Mouse (Mus musculus) E14TG2a.4 (cell line): ENCODE data around the gene Rhof.
A peak's percentile ranks its signal among the peaks of the same experiment; 100 is the strongest.

Source experiments
- H3K27me3 ChIP-seq: 2 replicates; pipeline ENCODE4 v1.6.1; 2014; ENCODE audit warnings: low read length, control low read depth; ENCODE audit not compliant: insufficient read depth
- H3K36me3 ChIP-seq: 2 replicates; pipeline ENCODE4 v1.6.1; 2014; ENCODE audit warnings: low read length, control low read depth; ENCODE audit not compliant: insufficient read depth
- H3K4me1 ChIP-seq: replicated peaks from 2 replicates; pipeline ENCODE4 v1.6.1; 2014; ENCODE audit warnings: low read depth, low read length, control low read depth
- H3K4me3 ChIP-seq: replicated peaks from 2 replicates; pipeline ENCODE4 v1.5.1; 2014; ENCODE audit warnings: mild to moderate bottlenecking, low read length
- H3K9me3 ChIP-seq: 2 replicates; pipeline ENCODE4 v1.6.1; 2014; ENCODE audit warnings: low read length, control low read depth
- CTCF ChIP-seq: conservative IDR thresholded peaks from 2 replicates; pipeline ENCODE4 v1.5.1; 2014; ENCODE audit warnings: low read length
- NANOG ChIP-seq: IDR thresholded peaks from 2 replicates; pipeline ENCODE4 v1.6.1; 2014; ENCODE audit warnings: borderline replicate concordance, low read length, mixed read lengths
- POU5F1 ChIP-seq: IDR thresholded peaks from 2 replicates; pipeline ENCODE4 v1.6.1; 2014; ENCODE audit warnings: low read length, borderline replicate concordance

Rhof gene

DNA sequence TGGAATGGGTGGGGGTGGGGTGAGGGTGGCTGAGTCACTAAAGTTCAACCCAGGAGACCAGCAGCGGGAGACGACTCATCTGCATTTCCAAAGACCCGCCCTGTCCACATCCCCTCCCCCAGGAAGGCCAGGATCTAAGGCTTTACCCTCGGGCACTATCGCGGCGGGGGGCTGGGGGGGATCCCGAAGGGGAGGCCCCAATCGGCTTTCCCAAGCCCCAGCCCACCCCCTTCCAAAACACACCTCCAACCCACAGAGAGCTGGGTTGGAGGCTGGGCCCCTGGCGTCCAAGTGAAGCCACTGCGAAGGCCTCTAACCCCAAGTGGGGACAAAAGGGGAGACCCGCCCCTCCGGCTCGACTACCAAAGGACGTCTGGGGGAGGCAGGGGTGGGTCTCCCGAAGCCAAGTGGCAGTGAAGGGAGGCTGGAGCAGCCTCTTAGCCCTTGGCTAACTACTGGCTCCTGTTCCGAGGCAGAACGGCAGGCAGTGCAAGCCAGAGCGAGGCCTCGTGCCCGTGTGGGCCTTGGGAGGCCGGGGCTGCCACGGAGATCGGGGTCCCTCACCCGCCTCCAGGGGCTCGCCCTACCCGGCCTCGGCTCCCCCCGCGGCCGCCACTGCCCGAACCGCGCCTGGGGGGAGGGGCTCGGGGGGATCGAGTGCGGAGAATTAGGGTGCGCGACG lies 5.9 kb upstream of the Rhof start:
- H3K4me1 ChIP-seq = peaks cover 48% of the 10 kb centered on the region
- TF ChIP-seq CTCF (peak; percentile 8; the same call in 1 of the 2 replicates), NANOG (no peak), POU5F1 (no peak)
- H3K9me3 ChIP-seq = no peaks in the 10 kb centered on the region
- H3K36me3 ChIP-seq = peaks cover 15% of the 10 kb centered on the region
- H3K4me3 ChIP-seq = peak overlapping the region; percentile 89
- H3K27me3 ChIP-seq = no peaks in the 10 kb centered on the region; the same call in 1 of the 2 replicates

DNA sequence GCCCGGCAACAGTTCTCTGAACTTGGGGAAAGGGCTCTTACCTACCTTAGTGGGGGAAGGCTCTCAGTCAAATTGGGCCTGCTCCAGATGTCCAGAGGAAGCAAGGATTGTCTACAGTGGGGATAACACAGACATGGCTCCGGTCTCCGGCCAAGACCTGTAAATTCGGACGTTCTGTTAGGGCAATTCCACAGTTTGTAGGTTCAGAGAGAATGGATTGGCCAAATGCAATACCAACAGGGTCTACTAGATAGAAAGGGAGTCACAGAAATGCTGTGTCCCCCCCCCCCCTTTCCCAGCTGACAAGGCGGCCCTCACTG lies 5.4 kb upstream of the Rhof start:
- Histone ChIP-seq H3K9me3 (no peaks in the 10 kb centered on the region), H3K36me3 (peaks cover 19% of the 10 kb centered on the region), H3K4me3 (peak overlapping the region; percentile 83), H3K4me1 (peaks cover 49% of the 10 kb centered on the region), H3K27me3 (no peaks in the 10 kb centered on the region)
- TF ChIP-seq NANOG = no peak
- TF ChIP-seq POU5F1 = no peak
- TF ChIP-seq CTCF = no peak

DNA sequence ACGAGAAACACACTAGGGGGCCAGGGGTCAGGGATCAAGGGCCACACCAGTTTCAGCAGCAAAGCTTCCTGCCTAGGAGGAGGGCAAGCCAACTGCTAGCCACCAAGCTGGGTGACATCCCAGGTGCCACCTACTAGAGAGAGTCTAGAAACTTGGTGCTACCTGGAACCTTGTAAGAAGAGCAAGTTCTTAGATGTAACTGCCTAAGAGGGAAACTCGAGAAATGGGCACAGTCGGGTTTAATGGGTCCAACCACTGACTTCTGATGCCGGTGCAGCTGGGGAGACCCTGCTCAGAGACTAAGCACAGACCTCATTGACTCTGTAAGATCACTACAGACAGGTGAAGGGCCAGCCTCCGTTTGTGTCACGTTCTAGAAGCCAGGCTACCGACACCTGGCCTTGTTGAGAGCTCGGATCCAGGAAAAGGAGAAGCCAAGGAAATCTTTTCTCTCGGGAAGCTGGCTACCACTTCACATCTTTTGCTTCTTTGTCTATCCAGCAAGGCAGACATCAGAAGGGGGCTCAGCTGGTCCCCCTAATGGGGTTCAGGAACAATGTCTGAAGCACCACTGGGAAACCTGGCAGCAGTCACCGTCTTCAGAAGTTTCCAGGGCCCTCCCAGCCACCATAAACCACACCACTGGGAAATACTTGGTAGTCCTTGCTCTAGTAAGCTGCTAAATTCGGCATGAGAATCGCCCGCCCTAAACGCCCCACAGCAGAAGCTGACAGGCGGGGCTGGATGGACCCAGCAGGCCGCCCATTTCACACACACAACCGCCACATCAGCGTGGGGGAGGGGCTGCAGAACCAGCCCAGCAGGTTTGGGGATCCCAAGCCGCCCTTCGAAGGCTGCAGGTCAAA lies 4.8 kb upstream of the Rhof start:
- H3K9me3 ChIP-seq = no peaks in the 10 kb centered on the region
- H3K4me3 ChIP-seq = peak overlapping the region; percentile 83
- no peaks in the 10 kb centered on the region for H3K27me3 ChIP-seq
- peaks cover 51% of the 10 kb centered on the region for H3K4me1 ChIP-seq
- peaks cover 19% of the 10 kb centered on the region for H3K36me3 ChIP-seq
- TF ChIP-seq NANOG (no peak; the same call in 1 of the 2 replicates), POU5F1 (no peak), CTCF (no peak)

DNA sequence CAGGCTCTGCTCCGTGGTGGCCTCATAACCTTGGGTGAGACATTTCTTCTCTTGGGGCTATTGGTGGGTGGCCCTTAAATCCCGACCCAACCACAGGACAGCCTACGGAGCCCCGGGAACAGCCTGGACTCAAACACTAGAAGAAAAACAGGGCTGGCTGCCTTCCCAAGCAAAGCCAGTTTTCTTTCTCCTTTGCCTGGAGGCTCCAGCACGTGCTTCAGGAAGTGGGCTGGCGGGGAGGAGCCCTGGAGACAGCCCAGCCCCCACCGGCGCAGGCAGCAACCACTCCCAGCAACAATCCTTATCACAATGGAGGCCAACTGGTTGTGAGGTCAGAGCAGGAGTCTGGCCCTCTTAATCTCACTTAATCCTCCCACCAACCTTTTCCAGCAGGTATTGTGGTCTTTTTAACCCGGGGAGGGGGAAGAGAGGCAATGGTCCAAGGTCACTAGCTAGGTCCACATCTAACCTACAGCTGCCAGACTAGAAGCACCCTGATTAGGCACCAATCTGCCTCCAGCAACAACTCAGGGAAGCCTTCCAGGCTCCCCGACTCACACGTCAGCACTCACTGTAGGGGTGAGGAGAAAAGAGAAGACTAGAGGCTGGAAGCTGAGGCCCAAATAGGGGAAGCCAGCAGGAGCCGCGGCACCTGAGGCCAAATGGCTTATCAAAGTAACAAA lies 4.0 kb upstream of the Rhof start:
- Histone ChIP-seq H3K4me3 (peak overlapping the region; percentile 83), H3K36me3 (peaks cover 19% of the 10 kb centered on the region), H3K9me3 (no peaks in the 10 kb centered on the region), H3K27me3 (peaks cover 5% of the 10 kb centered on the region), H3K4me1 (peaks cover 55% of the 10 kb centered on the region)
- 0 out of 2 replicates have a peak, but pooled peaks have one; percentile 2 for TF ChIP-seq NANOG
- no peak for TF ChIP-seq CTCF

GRCm38 (mm10) chr5:123135471-123136360 lies 3.2 kb upstream of the Rhof start:
- H3K9me3 ChIP-seq = no peaks in the 10 kb centered on the region
- peak overlapping the region; percentile 83 for H3K4me3 ChIP-seq
- peaks cover 56% of the 10 kb centered on the region for H3K4me1 ChIP-seq
- peaks cover 13% of the 10 kb centered on the region for H3K27me3 ChIP-seq
- H3K36me3 ChIP-seq = peaks cover 19% of the 10 kb centered on the region
- TF ChIP-seq NANOG (no peak), CTCF (no peak), POU5F1 (no peak)

GRCm38 (mm10) chr5:123134875-123135382 lies 2.4 kb upstream of the Rhof start:
- peaks cover 60% of the 10 kb centered on the region for H3K4me1 ChIP-seq
- no peaks in the 10 kb centered on the region for H3K9me3 ChIP-seq
- peak overlapping the region; percentile 83 for H3K4me3 ChIP-seq
- H3K36me3 ChIP-seq = peaks cover 19% of the 10 kb centered on the region
- TF ChIP-seq POU5F1 (peak; percentile 11; the same call in 1 of the 2 replicates), NANOG (peak; percentile 93), CTCF (no peak)
- peaks cover 20% of the 10 kb centered on the region for H3K27me3 ChIP-seq

DNA sequence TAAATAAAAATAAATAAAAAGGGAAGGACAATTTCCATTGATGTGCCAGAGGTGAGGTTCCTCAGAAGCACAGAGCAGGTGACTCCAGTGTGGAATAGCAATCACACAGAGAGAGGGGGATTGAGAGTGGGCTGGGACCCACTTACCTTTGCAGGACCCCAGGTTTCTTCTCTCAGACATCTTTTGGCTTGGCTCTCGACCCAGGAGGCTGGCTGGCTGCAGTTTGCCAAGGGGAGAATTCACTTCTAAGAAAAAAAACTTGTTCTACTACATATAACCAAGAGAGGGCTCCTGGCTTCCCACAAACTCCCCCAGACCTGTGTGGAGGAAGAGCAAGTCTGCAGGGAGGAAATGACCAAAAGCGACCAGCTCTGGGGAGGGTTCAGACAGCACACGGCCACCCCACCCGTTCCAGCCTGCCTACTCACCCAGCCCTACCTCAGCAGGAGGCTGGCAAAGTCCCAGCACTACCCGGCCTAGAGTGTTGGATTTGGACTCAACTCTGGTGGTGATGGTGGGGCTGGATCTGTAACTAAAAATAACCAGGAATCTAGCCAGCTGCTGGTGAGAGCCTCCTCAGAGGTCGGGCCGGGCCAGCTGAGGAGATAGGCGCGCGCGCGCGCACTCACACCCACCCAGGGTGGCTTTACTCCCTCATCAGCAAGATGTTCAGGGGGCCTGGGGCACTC lies 1.8 kb upstream of the Rhof start:
- H3K4me3 ChIP-seq = peak overlapping the region; percentile 83
- peaks cover 62% of the 10 kb centered on the region for H3K4me1 ChIP-seq
- peaks cover 26% of the 10 kb centered on the region for H3K27me3 ChIP-seq
- TF ChIP-seq CTCF (no peak), POU5F1 (no peak), NANOG (no peak)
- peaks cover 24% of the 10 kb centered on the region for H3K36me3 ChIP-seq
- no peaks in the 10 kb centered on the region for H3K9me3 ChIP-seq
